Mouse (Mus musculus): Measurements from ENCODE around the gene Vps37c. TPM values are rescaled to one million over a fixed set of nuclear protein-coding genes. Genes with fewer than 3 reads are reported as not detected.

Gene Vps37c
- 20.6 TPM for polyA plus RNA-seq (2015; fragmentation: Illumina TruSeq; extraction: RNeasy Lipid Tissue Mini Kit (QIAGEN cat#74804); ENCODE audit: low read depth, low replicate concordance)

GRCm38 (mm10) chr19:10688537-10689352 is at the start of gene Vps37c:
Gene Vps37c (plus strand): TSS chr19:10688735.

GRCm38 (mm10) chr19:10677915-10678771 is 10.4 kb upstream of the Vps37c start, which contains the start of gene Pga5:
Gene Pga5 (minus strand): TSS chr19:10678071.

GRCm38 (mm10) chr19:10738811-10739210 is 50.3 kb downstream of the Vps37c start, which contains the start of gene Cd5:
Gene Cd5 (minus strand): TSS chr19:10739002.

Other genes with a start within 250 kb of the Vps37c start
- gene Lrrc10b, start 231.3 kb upstream of the Vps37c start, polyA plus RNA-seq (2015; fragmentation: Illumina TruSeq; extraction: RNeasy Lipid Tissue Mini Kit (QIAGEN cat#74804); ENCODE audit: low read depth, low replicate concordance), result 44.2 TPM
- 1.9 TPM for gene Ppp1r32, start 205.8 kb upstream of the Vps37c start, polyA plus RNA-seq (2015; fragmentation: Illumina TruSeq; extraction: RNeasy Lipid Tissue Mini Kit (QIAGEN cat#74804); ENCODE audit: low read depth, low replicate concordance)
- gene Cpsf7, start 163.5 kb upstream of the Vps37c start, polyA plus RNA-seq (2015; fragmentation: Illumina TruSeq; extraction: RNeasy Lipid Tissue Mini Kit (QIAGEN cat#74804); ENCODE audit: low read depth, low replicate concordance), result 67.8 TPM
- gene Sdhaf2, start 162.6 kb upstream of the Vps37c start, polyA plus RNA-seq (2015; fragmentation: Illumina TruSeq; extraction: RNeasy Lipid Tissue Mini Kit (QIAGEN cat#74804); ENCODE audit: low read depth, low replicate concordance), result 84.3 TPM
- 15.9 TPM for gene Tmem216, start 132.5 kb upstream of the Vps37c start, polyA plus RNA-seq (2015; fragmentation: Illumina TruSeq; extraction: RNeasy Lipid Tissue Mini Kit (QIAGEN cat#74804); ENCODE audit: low read depth, low replicate concordance)
- gene Cyb561a3, start 111.6 kb upstream of the Vps37c start, polyA plus RNA-seq (2015; fragmentation: Illumina TruSeq; extraction: RNeasy Lipid Tissue Mini Kit (QIAGEN cat#74804); ENCODE audit: low read depth, low replicate concordance), result 11.4 TPM
- 14.1 TPM for gene Tmem138, start 111.4 kb upstream of the Vps37c start, polyA plus RNA-seq (2015; fragmentation: Illumina TruSeq; extraction: RNeasy Lipid Tissue Mini Kit (QIAGEN cat#74804); ENCODE audit: low read depth, low replicate concordance)
- 149 TPM for gene Ddb1, start 83.4 kb upstream of the Vps37c start, polyA plus RNA-seq (2015; fragmentation: Illumina TruSeq; extraction: RNeasy Lipid Tissue Mini Kit (QIAGEN cat#74804); ENCODE audit: low read depth, low replicate concordance)
- gene Tkfc, start 83.1 kb upstream of the Vps37c start, polyA plus RNA-seq (2015; fragmentation: Illumina TruSeq; extraction: RNeasy Lipid Tissue Mini Kit (QIAGEN cat#74804); ENCODE audit: low read depth, low replicate concordance), result 11.8 TPM
- gene Vwce, start 54.5 kb upstream of the Vps37c start, polyA plus RNA-seq (2015; fragmentation: Illumina TruSeq; extraction: RNeasy Lipid Tissue Mini Kit (QIAGEN cat#74804); ENCODE audit: low read depth, low replicate concordance), result 0.21 TPM
- not detected for gene Pga5, start 10.7 kb upstream of the Vps37c start, polyA plus RNA-seq (2015; fragmentation: Illumina TruSeq; extraction: RNeasy Lipid Tissue Mini Kit (QIAGEN cat#74804); ENCODE audit: low read depth, low replicate concordance)
- gene Cd5, start 50.3 kb downstream of the Vps37c start, polyA plus RNA-seq (2015; fragmentation: Illumina TruSeq; extraction: RNeasy Lipid Tissue Mini Kit (QIAGEN cat#74804); ENCODE audit: low read depth, low replicate concordance), result 0.19 TPM
- 3.3 TPM for gene Cd6, start 141.3 kb downstream of the Vps37c start, polyA plus RNA-seq (2015; fragmentation: Illumina TruSeq; extraction: RNeasy Lipid Tissue Mini Kit (QIAGEN cat#74804); ENCODE audit: low read depth, low replicate concordance)
- 1.3 TPM for gene Slc15a3, start 151.0 kb downstream of the Vps37c start, polyA plus RNA-seq (2015; fragmentation: Illumina TruSeq; extraction: RNeasy Lipid Tissue Mini Kit (QIAGEN cat#74804); ENCODE audit: low read depth, low replicate concordance)
- 126 TPM for gene Tmem132a, start 181.2 kb downstream of the Vps37c start, polyA plus RNA-seq (2015; fragmentation: Illumina TruSeq; extraction: RNeasy Lipid Tissue Mini Kit (QIAGEN cat#74804); ENCODE audit: low read depth, low replicate concordance)
- 42.7 TPM for gene Tmem109, start 193.3 kb downstream of the Vps37c start, polyA plus RNA-seq (2015; fragmentation: Illumina TruSeq; extraction: RNeasy Lipid Tissue Mini Kit (QIAGEN cat#74804); ENCODE audit: low read depth, low replicate concordance)
- gene Prpf19, start 206.5 kb downstream of the Vps37c start, polyA plus RNA-seq (2015; fragmentation: Illumina TruSeq; extraction: RNeasy Lipid Tissue Mini Kit (QIAGEN cat#74804); ENCODE audit: low read depth, low replicate concordance), result 231 TPM
- not detected for gene Zp1, start 231.9 kb downstream of the Vps37c start, polyA plus RNA-seq (2015; fragmentation: Illumina TruSeq; extraction: RNeasy Lipid Tissue Mini Kit (QIAGEN cat#74804); ENCODE audit: low read depth, low replicate concordance)
- not detected for gene Ptgdr2, start 248.4 kb downstream of the Vps37c start, polyA plus RNA-seq (2015; fragmentation: Illumina TruSeq; extraction: RNeasy Lipid Tissue Mini Kit (QIAGEN cat#74804); ENCODE audit: low read depth, low replicate concordance)